Mouse (Mus musculus) kidney, embryonic 16.5 days (tissue): ENCODE results near the gene Zfp865. TPM values are rescaled to one million over a fixed set of nuclear protein-coding genes. Genes with fewer than 3 reads are reported as not detected.

ENCODE experiments used
- ATAC-seq: fragments of 200-750 bp; cut with Nextera tagmentation; 2 replicates; pipeline ENCODE4 v1.8.0; 2017; ENCODE audit warnings: moderate TSS enrichment; ENCODE audit not compliant: low FRiP score, low TSS enrichment
- H3K27ac ChIP-seq: fragments of 300-500 bp; sonication (generic); 2 replicates; pipeline ENCODE4 v1.5.1; 2014; ENCODE audit warnings: low read length
- H3K27me3 ChIP-seq: fragments of 300-500 bp; sonication (generic); 2 replicates; pipeline ENCODE4 v1.6.1; 2014; ENCODE audit warnings: low read length, control low read depth, mixed read lengths; ENCODE audit not compliant: insufficient read depth
- H3K36me3 ChIP-seq: fragments of 300-500 bp; sonication (generic); 2 replicates; pipeline ENCODE4 v1.6.1; 2014; ENCODE audit warnings: low read length, control low read depth, mixed read lengths; ENCODE audit not compliant: insufficient read depth
- H3K4me1 ChIP-seq: fragments of 300-500 bp; sonication (generic); 2 replicates; pipeline ENCODE4 v1.6.1; 2014; ENCODE audit warnings: low read length, control low read depth, mixed read lengths; ENCODE audit not compliant: insufficient read depth
- H3K4me2 ChIP-seq: fragments of 300-500 bp; sonication (generic); replicated peaks from 2 replicates; pipeline ENCODE4 v1.6.1; 2014; ENCODE audit warnings: low read depth, low read length
- H3K4me3 ChIP-seq: fragments of 300-500 bp; sonication (generic); 2 replicates; pipeline ENCODE4 v1.5.1; 2014; ENCODE audit warnings: mild to moderate bottlenecking, low read length
- H3K9ac ChIP-seq: fragments of 300-500 bp; sonication (generic); replicated peaks from 2 replicates; pipeline ENCODE4 v1.6.1; 2014; ENCODE audit warnings: low read length
- H3K9me3 ChIP-seq: fragments of 300-500 bp; sonication (generic); 2 replicates; pipeline ENCODE4 v1.6.1; 2016; ENCODE audit warnings: low read length, control low read depth
- WGBS: fragments of 180-500 bp; shearing (Covaris S2); extraction: QIAGEN DNeasy Blood & Tissue Kit; methylation state at CpG from one replicate; pipeline ENCODE4 v1.1.7; 2014; 5-methylcytosine and 5-hydroxymethylcytosine counted together
- polyA plus RNA-seq: library from polyadenylated mRNA; unstranded; fragments of >200 nt; fragmentation: Nextera tagmentation; extraction: Ambion mirVana; gene quantifications from 2 replicates; pipeline ENCODE4 v1.2.1, GENCODE M21; 2015

The Zfp865 gene
- 6.6 and 7.6 TPM in 2 replicates for polyA plus RNA-seq

DNA sequence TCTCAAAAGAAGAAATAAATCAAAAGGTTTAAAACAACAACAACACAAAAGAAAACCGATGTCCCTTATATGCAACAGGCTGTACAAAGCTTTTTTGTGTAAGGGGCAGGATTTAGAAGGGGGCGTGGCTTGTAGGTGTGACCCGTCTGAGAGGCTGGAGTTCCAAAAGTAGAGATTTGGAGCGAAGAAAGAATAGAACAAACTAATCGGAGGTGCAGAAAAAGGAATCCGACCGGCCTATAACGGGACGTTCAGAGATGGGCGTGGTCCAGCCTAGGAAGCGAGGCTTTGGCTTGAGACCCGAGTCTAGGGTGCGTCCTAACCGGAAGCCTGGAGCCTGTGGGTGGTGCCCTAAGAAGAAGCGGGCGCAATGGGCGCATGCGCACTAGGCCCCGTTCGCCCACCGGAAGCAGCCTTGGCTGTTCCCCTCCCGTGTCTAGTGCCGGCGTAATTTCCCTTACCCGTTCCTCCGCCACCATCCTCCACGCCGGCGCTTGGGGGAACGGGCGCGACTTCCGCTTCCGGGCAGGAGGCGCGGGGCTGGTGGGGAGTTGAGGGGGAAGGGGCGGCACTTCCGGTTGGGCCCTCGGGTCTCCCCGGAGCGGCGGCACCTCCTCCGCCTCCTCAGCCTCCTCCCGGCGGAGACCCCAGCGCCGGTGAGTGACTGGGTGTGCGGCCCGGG is at the start of gene Zfp865, which contains the start of gene Ccdc106:
TSS of gene Zfp865 (plus strand) at position 377 of the 682 bp plus-strand sequence.
TSS of gene Ccdc106 (plus strand) at position 554 of the 682 bp plus-strand sequence.
- Histone ChIP-seq H3K4me2 (peak within 1 kb of the TSS; percentile 80), H3K36me3 (peaks cover 35% of the 10 kb centered on the region), H3K27ac (peak within 1 kb of the TSS; percentile 97), H3K9me3 (no peaks in the 10 kb centered on the region), H3K4me1 (peaks cover 29% of the 10 kb centered on the region), H3K4me3 (peak within 1 kb of the TSS; percentile 85), H3K9ac (peak within 1 kb of the TSS; percentile 95), H3K27me3 (no peaks in the 10 kb centered on the region)
- ATAC-seq, result peak; percentile 90
- under 1% methylated on average over 49 of the region's 49 CpGs for WGBS

DNA sequence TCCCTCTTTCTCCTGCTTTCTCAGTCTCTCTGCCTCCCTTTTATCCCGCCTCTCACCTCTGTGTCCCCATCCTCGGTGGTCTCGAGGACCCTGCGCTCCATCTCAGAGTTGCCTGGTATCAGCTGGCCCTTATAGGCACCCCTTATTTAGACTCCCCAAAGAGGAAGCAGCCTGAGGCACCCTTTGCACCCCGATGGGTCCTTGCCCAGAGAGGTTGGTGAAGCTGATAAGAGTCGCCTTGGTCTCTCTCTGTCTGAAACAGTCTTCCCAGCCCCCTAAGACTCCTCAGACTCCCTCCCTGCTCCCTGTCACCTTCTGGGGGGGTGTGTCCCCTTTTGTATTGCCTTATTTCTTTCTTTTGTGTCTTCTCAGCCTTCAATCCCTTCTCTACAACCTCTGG is 49.1 kb upstream of the Zfp865 start, which contains the start of gene Sbk3:
TSS of gene Sbk3 (minus strand) at position 101 of the 400 bp plus-strand sequence.
- H3K4me1 ChIP-seq, result no peaks in the 10 kb centered on the region
- H3K36me3 ChIP-seq, result no peaks in the 10 kb centered on the region
- H3K27ac ChIP-seq, result no peak within 1 kb of the TSS
- no peak within 1 kb of the TSS for H3K4me3 ChIP-seq
- 42% methylated on average over 6 of the region's 6 CpGs for WGBS
- no peaks in the 10 kb centered on the region for H3K27me3 ChIP-seq
- no peak within 1 kb of the TSS for H3K9ac ChIP-seq
- no peak within 1 kb of the TSS for H3K4me2 ChIP-seq
- no peaks in the 10 kb centered on the region for H3K9me3 ChIP-seq
- ATAC-seq, result no peak

- H3K4me3 ChIP-seq, result no peak overlapping the region
- ATAC-seq, result no peak
- WGBS, result 24% methylated on average over 7 of the region's 7 CpGs
- no peak overlapping the region for H3K27ac ChIP-seq
- no peak overlapping the region for H3K9ac ChIP-seq
- H3K36me3 ChIP-seq, result no peaks in the 10 kb centered on the region
- no peaks in the 10 kb centered on the region for H3K4me1 ChIP-seq
- no peaks in the 10 kb centered on the region for H3K27me3 ChIP-seq
- no peak overlapping the region for H3K4me2 ChIP-seq
- no peaks in the 10 kb centered on the region for H3K9me3 ChIP-seq
Measured at GRCm38 (mm10) chr7:4971710-4972109, 48.5 kb upstream of the Zfp865 start.

GRCm38 (mm10) chr7:4972321-4973047 is 47.7 kb upstream of the Zfp865 start:
- H3K4me2 ChIP-seq, result no peak overlapping the region
- no peaks in the 10 kb centered on the region for H3K4me1 ChIP-seq
- no peak overlapping the region for H3K9ac ChIP-seq
- no peak; the same call in 1 of the 2 replicates for ATAC-seq
- WGBS, result 64% methylated on average over 18 of the region's 18 CpGs
- no peak overlapping the region for H3K27ac ChIP-seq
- no peaks in the 10 kb centered on the region for H3K9me3 ChIP-seq
- no peak overlapping the region for H3K4me3 ChIP-seq
- no peaks in the 10 kb centered on the region for H3K27me3 ChIP-seq
- H3K36me3 ChIP-seq, result no peaks in the 10 kb centered on the region

DNA sequence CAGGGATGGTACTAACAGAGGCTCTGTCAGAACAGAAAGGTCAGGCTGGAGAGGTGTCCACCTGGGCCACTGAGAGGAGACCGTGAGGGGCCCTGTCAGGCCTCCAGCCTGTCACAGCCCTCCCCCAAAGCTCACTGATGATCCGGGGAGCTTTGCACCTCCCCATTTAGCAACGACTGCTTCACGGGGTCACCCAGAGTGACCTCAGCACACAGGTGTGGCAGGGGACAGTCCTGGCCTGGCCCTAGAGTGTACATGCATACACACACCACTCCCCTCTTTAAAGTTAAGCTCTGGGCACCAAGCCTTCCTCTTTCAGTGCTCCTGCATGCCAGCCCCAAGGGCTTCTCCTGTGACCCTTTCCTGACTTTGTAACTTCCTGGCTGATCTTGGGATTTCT is 44.7 kb upstream of the Zfp865 start:
- H3K27ac ChIP-seq, result no peak overlapping the region
- H3K4me1 ChIP-seq, result no peaks in the 10 kb centered on the region
- H3K9me3 ChIP-seq, result no peaks in the 10 kb centered on the region
- H3K9ac ChIP-seq, result no peak overlapping the region
- H3K4me2 ChIP-seq, result no peak overlapping the region
- WGBS, result 57% methylated on average over 4 of the region's 4 CpGs
- ATAC-seq, result no peak
- H3K4me3 ChIP-seq, result no peak overlapping the region
- no peaks in the 10 kb centered on the region for H3K36me3 ChIP-seq
- no peaks in the 10 kb centered on the region for H3K27me3 ChIP-seq

DNA sequence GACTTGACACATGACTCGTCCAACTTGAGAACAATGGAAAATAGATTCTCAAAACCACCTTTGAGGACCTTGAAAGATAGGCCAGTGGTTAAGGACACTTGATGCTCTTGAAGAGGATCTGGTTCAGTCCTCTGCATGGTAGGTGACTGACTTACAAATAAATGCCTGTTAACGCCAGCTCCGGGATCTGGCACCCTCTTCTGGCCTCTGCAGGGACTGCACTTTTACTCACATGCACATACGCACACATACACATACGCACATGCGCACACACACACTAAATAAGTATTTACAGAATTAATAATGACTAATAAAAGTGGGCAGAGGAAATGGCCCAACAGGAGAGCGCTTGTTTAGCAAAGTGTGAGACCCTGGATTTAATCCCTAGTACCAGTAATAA is 43.3 kb upstream of the Zfp865 start:
- Histone ChIP-seq H3K9ac (no peak overlapping the region), H3K27me3 (no peaks in the 10 kb centered on the region), H3K9me3 (no peaks in the 10 kb centered on the region), H3K36me3 (no peaks in the 10 kb centered on the region), H3K4me1 (no peaks in the 10 kb centered on the region), H3K27ac (no peak overlapping the region), H3K4me3 (no peak overlapping the region), H3K4me2 (no peak overlapping the region)
- no peak for ATAC-seq
- WGBS, result 87% methylated on average over 7 of the region's 7 CpGs

DNA sequence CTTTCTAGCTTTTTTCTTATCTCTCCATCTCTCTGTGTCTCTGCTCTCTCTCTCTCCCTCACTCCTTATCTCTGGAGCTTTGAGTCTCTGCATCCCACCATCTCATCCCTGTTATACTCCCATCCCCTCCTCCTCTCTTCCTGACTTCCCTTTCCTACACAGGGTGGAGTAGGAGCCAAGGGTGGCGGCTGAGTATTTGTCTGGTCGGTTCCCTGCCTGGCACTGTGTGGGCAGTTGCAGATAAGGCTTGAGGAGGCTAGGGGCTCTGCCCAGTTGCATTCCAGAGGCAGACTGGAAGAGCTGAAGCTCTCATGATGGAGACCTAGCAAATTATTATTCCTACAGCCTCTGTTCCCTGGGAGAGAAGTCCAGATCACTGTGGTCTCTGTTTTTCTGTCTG is 31.9 kb upstream of the Zfp865 start:
- no peak overlapping the region for H3K4me3 ChIP-seq
- no peak overlapping the region for H3K9ac ChIP-seq
- no peak overlapping the region for H3K4me2 ChIP-seq
- H3K9me3 ChIP-seq, result peaks cover 15% of the 10 kb centered on the region
- no peaks in the 10 kb centered on the region for H3K4me1 ChIP-seq
- no peaks in the 10 kb centered on the region; the same call in 1 of the 2 replicates for H3K27me3 ChIP-seq
- WGBS, result 56% methylated on average over 2 of the region's 2 CpGs
- no peak for ATAC-seq
- H3K27ac ChIP-seq, result no peak overlapping the region
- H3K36me3 ChIP-seq, result peaks cover 21% of the 10 kb centered on the region

DNA sequence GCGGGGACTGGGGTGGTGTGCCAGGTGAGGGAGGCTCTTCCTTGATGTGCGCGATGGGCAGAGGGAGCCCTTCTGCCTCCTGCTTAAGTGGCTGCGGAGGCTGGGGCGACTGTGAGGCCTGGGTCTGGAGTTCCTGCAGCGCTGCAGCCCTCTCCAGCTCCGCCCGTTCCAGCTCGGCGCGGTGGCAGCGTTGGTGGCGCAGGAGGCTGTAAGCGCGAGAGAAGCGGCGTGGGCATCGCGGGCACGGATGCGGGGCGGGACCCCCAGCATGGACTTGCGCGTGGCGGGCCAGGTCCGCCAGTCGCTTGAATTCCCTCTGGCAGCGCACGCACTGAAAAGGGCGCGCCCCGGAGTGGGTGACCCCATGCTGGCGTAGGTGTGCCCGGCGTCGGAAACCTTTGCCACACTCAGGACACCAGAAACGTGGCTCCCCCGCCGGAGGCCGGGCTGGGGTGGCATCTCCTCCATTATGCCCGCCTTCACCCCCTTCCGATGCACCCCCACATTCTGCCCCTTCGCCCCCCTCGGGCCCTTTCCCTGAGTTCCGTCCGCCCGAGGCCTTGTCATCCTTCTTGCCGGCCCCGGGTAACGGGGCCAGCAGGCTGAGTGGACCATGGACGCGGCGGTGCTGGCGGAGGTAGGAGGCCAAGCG is 26.7 kb upstream of the Zfp865 start:
- Histone ChIP-seq H3K9ac (no peak overlapping the region), H3K27me3 (no peaks in the 10 kb centered on the region), H3K4me1 (peaks cover 18% of the 10 kb centered on the region), H3K27ac (no peak overlapping the region), H3K4me2 (peak overlapping the region; percentile 86), H3K4me3 (no peak overlapping the region), H3K36me3 (peaks cover 29% of the 10 kb centered on the region), H3K9me3 (peaks cover 20% of the 10 kb centered on the region)
- 48% methylated on average over 48 of the region's 55 CpGs for WGBS
- no peak for ATAC-seq

- Histone ChIP-seq H3K4me3 (0 out of 2 replicates have a peak overlapping the region, but pooled peaks have one; percentile 9), H3K4me2 (peak overlapping the region; percentile 86)
- WGBS, result 51% methylated on average over 53 of the region's 59 CpGs
Measured at GRCm38 (mm10) chr7:4993999-4994788, 26.0 kb upstream of the Zfp865 start.

More at GRCm38 (mm10) chr7:4993999-4994788, 26.0 kb upstream of the Zfp865 start:
- Histone ChIP-seq H3K36me3 (peaks cover 29% of the 10 kb centered on the region), H3K9me3 (peaks cover 20% of the 10 kb centered on the region), H3K9ac (no peak overlapping the region), H3K4me1 (peaks cover 18% of the 10 kb centered on the region), H3K27ac (no peak overlapping the region), H3K27me3 (no peaks in the 10 kb centered on the region)
- ATAC-seq, result no peak
